Mouse (Mus musculus) limb, embryonic 14.5 days (tissue): ENCODE data around the gene Gm11020. TPM values are rescaled to one million over a fixed set of nuclear protein-coding genes. Genes with fewer than 3 reads are reported as not detected.

Experiments
- ATAC-seq: fragments of 200-750 bp; cut with Nextera tagmentation; 2 replicates; pipeline ENCODE4 v1.8.0; 2017; ENCODE audit warnings: low read depth, moderate number of reproducible peaks, moderate TSS enrichment; ENCODE audit not compliant: low FRiP score
- DNase-seq: peaks from one replicate; pipeline ENCODE4 v3.0.0-alpha.2; 2015; ENCODE audit warnings: low spot score
- H3K27ac ChIP-seq: fragments of 300-500 bp; sonication (generic); replicated peaks from 2 replicates; pipeline ENCODE4 v1.5.1; 2014; ENCODE audit warnings: low read depth, mild to moderate bottlenecking, low read length, moderate library complexity, mixed read lengths
- H3K27me3 ChIP-seq: fragments of 300-500 bp; sonication (generic); 2 replicates; pipeline ENCODE4 v1.6.1; 2014; ENCODE audit warnings: low read length, mixed read lengths; ENCODE audit not compliant: control insufficient read depth, insufficient read depth
- H3K36me3 ChIP-seq: fragments of 300-500 bp; sonication (generic); 2 replicates; pipeline ENCODE4 v1.6.1; 2014; ENCODE audit warnings: mild to moderate bottlenecking, low read length, moderate library complexity, mixed read lengths; ENCODE audit not compliant: control insufficient read depth, insufficient read depth
- H3K4me1 ChIP-seq: fragments of 300-500 bp; sonication (generic); 2 replicates; pipeline ENCODE4 v1.6.1; 2014; ENCODE audit warnings: antibody characterized with exemption, low read length, mixed read lengths; ENCODE audit not compliant: control insufficient read depth, insufficient read depth
- H3K4me2 ChIP-seq: fragments of 300-500 bp; sonication (generic); replicated peaks from 2 replicates; pipeline ENCODE4 v1.6.1; 2014; ENCODE audit warnings: low read depth, mild to moderate bottlenecking, low read length, moderate library complexity; ENCODE audit not compliant: severe bottlenecking
- H3K4me3 ChIP-seq: fragments of 300-500 bp; sonication (generic); replicated peaks from 2 replicates; pipeline ENCODE4 v1.5.1; 2014; ENCODE audit warnings: low read length
- H3K9ac ChIP-seq: fragments of 300-500 bp; sonication (generic); 2 replicates; pipeline ENCODE4 v1.6.1; 2014; ENCODE audit warnings: mild to moderate bottlenecking, low read depth, low read length, moderate library complexity; ENCODE audit not compliant: severe bottlenecking
- H3K9me3 ChIP-seq: fragments of 300-500 bp; sonication (generic); 2 replicates; pipeline ENCODE4 v1.6.1; 2016; ENCODE audit warnings: low read length; ENCODE audit not compliant: control insufficient read depth
- POLR2A ChIP-seq: fragments of 200-500 bp; IDR thresholded peaks from 2 replicates; pipeline ENCODE4 v1.8.0; 2012; ENCODE audit warnings: inconsistent platforms, mild to moderate bottlenecking, moderate library complexity, borderline replicate concordance; ENCODE audit not compliant: insufficient read depth, insufficient read length; ENCODE audit errors: extremely low read depth
- WGBS: fragments of 180-500 bp; shearing (Covaris S2); extraction: QIAGEN DNeasy Blood & Tissue Kit; methylation state at CpG from one replicate; pipeline ENCODE4 v1.1.7; 2014; 5-methylcytosine and 5-hydroxymethylcytosine counted together
- polyA plus RNA-seq, 2 experiments: library from polyadenylated mRNA; depleted of rRNA in 1 of 2; stranded (reverse) in 1 of 2; unstranded in 1 of 2; fragments of >200 nt; fragmentation: Nextera tagmentation in 1 of 2; extraction: Ambion mirVana in 1 of 2; gene quantifications; 2 replicates each; pipeline versions ENCODE4 v1.2.1 to v1.2.3; 2012 to 2014

The Gm11020 gene
- polyA plus RNA-seq, 2 experiments, result not detected

DNA sequence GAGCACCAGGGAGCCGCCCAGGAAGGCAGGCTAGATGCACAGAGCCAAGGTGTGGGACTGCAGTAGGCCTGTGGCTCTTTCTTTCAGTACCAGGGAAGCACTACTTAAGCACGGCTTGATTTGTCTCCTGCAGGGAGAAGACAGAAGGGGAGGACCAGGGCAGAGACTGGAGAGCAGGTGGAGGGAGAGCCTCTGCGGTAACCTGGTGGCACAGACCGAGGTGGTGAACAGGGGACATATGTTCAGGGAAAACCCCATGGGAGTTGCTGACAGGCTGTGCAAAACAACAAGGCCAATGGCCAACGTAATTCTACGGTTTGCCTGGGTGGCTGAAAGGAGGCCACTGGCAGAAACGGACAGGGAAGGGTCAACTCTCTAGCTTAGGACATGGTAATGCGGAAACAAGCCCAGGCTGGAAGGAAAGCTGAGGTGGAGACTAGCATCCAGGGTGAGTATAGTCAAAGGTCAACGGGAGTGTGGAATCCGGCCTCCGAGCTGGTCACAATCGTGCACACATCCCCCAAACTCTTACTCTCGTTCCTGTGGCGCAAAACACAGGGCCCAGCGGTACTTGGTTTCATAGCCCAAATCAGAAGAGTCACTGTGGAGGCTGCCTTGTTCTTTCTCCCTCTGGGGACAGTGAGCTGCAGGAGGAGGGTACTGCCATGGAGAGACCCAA is 38.5 kb downstream of the Gm11020 start:
- Histone ChIP-seq H3K9me3 (no peaks in the 10 kb centered on the region), H3K4me3 (no peak overlapping the region), H3K27ac (no peak overlapping the region), H3K36me3 (peaks cover 25% of the 10 kb centered on the region), H3K4me2 (no peak overlapping the region), H3K4me1 (no peaks in the 10 kb centered on the region), H3K9ac (no peak overlapping the region), H3K27me3 (no peaks in the 10 kb centered on the region)
- WGBS, result 86% methylated on average over 15 of the region's 15 CpGs
- TF ChIP-seq POLR2A, result no peak
- DNase-seq (no peak), ATAC-seq (no peak)

DNA sequence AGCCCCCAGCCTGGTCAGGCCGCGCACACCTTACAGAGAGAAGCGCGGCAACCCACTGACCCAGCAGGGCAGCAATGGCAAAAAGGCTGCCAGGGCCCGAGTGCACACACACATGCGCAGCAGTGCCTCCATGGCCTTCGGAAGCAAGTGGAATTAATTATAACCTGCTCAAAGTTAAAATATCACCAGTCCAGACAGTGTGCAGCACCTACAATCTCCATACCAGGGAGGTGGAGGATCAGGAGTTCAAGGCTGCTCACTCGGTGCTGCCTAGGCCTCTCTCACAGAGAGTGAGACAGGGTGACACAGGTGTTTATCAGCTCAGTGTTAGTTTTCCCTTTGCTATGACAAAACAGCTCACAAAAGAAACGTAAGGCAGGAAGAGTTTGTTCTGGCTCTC is 44.3 kb downstream of the Gm11020 start:
- no peak for TF ChIP-seq POLR2A
- ATAC-seq, result no peak
- Histone ChIP-seq H3K4me2 (no peak overlapping the region), H3K4me3 (no peak overlapping the region), H3K9ac (no peak overlapping the region), H3K9me3 (no peaks in the 10 kb centered on the region), H3K27ac (no peak overlapping the region), H3K27me3 (no peaks in the 10 kb centered on the region), H3K36me3 (peaks cover 8% of the 10 kb centered on the region; the same call in 1 of the 2 replicates), H3K4me1 (no peaks in the 10 kb centered on the region)
- 77% methylated on average over 9 of the region's 9 CpGs for WGBS
- no peak for DNase-seq

DNA sequence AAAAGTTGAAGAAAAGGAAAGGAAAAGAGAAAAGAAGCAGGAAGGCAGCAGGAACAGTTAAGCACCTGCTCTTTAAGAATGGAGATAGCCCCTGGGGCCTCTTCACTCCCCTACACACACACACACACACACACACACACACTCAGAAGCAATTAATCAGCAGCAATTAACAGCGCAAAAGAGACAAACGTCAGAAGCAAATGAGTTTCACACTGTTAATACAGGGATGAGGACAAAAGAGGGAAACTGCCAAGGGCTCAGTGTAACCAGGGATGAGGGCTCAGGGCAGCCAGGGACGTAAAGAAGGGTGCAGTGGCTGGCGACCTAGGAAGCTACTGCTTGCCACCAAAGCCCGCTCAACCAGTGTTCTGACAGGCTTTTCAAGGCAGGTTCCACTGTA is 46.0 kb downstream of the Gm11020 start:
- Histone ChIP-seq H3K36me3 (peaks cover 13% of the 10 kb centered on the region; the same call in 1 of the 2 replicates), H3K27me3 (no peaks in the 10 kb centered on the region), H3K4me2 (no peak overlapping the region), H3K27ac (no peak overlapping the region), H3K9ac (no peak overlapping the region), H3K4me3 (no peak overlapping the region), H3K9me3 (no peaks in the 10 kb centered on the region), H3K4me1 (no peaks in the 10 kb centered on the region)
- no peak for TF ChIP-seq POLR2A
- DNase-seq (no peak), ATAC-seq (no peak)
- 62% methylated on average over 5 of the region's 5 CpGs for WGBS

DNA sequence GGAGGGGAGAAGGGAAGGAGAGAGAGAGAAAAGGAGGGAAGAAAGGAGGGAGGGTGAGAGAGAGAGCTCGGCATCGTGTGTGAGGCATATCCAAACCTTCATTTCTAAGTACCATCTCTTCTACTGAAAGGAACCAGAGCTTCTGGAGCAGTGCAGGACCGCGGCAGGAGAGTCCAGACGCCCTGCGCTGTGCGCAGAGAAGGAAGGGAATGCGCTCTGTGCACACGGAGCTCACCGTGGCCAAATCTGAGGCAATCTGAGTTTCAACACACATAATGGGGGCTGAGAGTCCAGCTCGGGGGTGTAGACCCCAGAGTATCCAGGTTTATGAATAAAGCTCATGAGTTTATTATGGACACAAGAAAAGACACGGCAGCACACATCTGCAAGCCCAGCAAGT is 48.2 kb downstream of the Gm11020 start:
- no peak overlapping the region for H3K4me2 ChIP-seq
- H3K9ac ChIP-seq, result no peak overlapping the region
- DNase-seq, result no peak
- no peaks in the 10 kb centered on the region for H3K9me3 ChIP-seq
- ATAC-seq, result no peak
- H3K4me1 ChIP-seq, result no peaks in the 10 kb centered on the region
- WGBS, result 76% methylated on average over 12 of the region's 12 CpGs
- 0 out of 2 replicates have a peak overlapping the region, but pooled peaks have one; percentile 8 for H3K27ac ChIP-seq
- TF ChIP-seq POLR2A, result no peak
- H3K27me3 ChIP-seq, result no peaks in the 10 kb centered on the region
- peaks cover 5% of the 10 kb centered on the region; the same call in 1 of the 2 replicates for H3K36me3 ChIP-seq
- H3K4me3 ChIP-seq, result no peak overlapping the region

DNA sequence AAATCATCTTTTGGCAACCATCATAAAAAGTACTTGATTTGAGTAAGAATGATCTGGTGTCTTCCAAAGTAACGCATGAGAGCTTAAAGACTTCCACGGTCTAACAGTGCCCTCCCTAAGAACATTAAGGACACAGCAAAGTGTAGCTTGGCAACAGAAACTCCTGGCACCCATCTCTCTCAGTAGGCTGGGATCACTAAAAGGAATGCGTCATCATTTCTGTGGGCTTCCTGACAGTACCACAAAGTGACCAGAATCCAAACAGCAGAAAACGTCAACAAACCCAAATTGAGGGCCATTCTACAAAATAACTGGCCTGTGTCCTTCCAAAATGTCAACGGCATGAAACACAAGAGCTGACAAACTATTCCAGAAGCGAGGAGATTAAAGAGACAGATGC is 48.7 kb downstream of the Gm11020 start:
- Histone ChIP-seq H3K9me3 (no peaks in the 10 kb centered on the region), H3K4me3 (no peak overlapping the region), H3K27me3 (no peaks in the 10 kb centered on the region), H3K36me3 (peaks cover 5% of the 10 kb centered on the region; the same call in 1 of the 2 replicates), H3K4me1 (peaks cover 4% of the 10 kb centered on the region; the same call in 1 of the 2 replicates), H3K4me2 (no peak overlapping the region), H3K27ac (no peak overlapping the region), H3K9ac (no peak overlapping the region)
- WGBS, result 74% methylated on average over 6 of the region's 6 CpGs
- DNase-seq, result no peak
- no peak for ATAC-seq
- no peak for TF ChIP-seq POLR2A
